Mouse (Mus musculus) CD4-positive helper T cell, adult 2 months (primary cell): ENCODE measurements at regions not wholly inside any gene's neighbourhood (a gene's known extent, or its start where the extent isn't known, plus 50 kb on each side); places are given as distances from the start of the nearest gene placed in this dataset.

Experiments
- DNase-seq: peaks from one replicate; pipeline ENCODE4 v3.0.0-alpha.2; 2012; ENCODE audit warnings: low read depth, missing footprints, low spot score

- DNase-seq = no peak
Observed at GRCm38 (mm10) chr11:21478191-21478590, 93.8 kb upstream of the Wdpcp start.

- no peak for DNase-seq
Observed at GRCm38 (mm10) chr11:21470711-21471110, 99.7 kb upstream of the Ugp2 start.

GRCm38 (mm10) chr11:21468465-21468864 is 97.5 kb upstream of the Ugp2 start:
- DNase-seq = peak; percentile 44

GRCm38 (mm10) chr11:21460011-21460410 is 89.0 kb upstream of the Ugp2 start:
- DNase-seq = no peak

- DNase-seq = peak; percentile 59
Observed at GRCm38 (mm10) chr11:21453308-21454106, 82.5 kb upstream of the Ugp2 start.

GRCm38 (mm10) chr11:21433726-21434125 is 62.7 kb upstream of the Ugp2 start:
- no peak for DNase-seq

GRCm38 (mm10) chr11:21430021-21430420 is 59.0 kb upstream of the Ugp2 start:
- DNase-seq = no peak

- no peak for DNase-seq
Observed at GRCm38 (mm10) chr11:21428749-21429148, 57.7 kb upstream of the Ugp2 start.

- no peak for DNase-seq
Observed at GRCm38 (mm10) chr11:21428013-21428317, 57.0 kb upstream of the Ugp2 start.

- DNase-seq = no peak
Observed at GRCm38 (mm10) chr11:21427291-21428012, 56.5 kb upstream of the Ugp2 start.

GRCm38 (mm10) chr11:21425480-21426101 is 54.6 kb upstream of the Ugp2 start:
- no peak for DNase-seq

GRCm38 (mm10) chr11:21424345-21424744 is 53.3 kb upstream of the Ugp2 start:
- DNase-seq = no peak

GRCm38 (mm10) chr11:21422281-21422878 is 51.4 kb upstream of the Ugp2 start:
- DNase-seq = no peak
